Mouse (Mus musculus) intestine, embryonic 14.5 days (tissue): ENCODE results near the gene Ftcd. TPM values are rescaled to one million over a fixed set of nuclear protein-coding genes. Genes with fewer than 3 reads are reported as not detected.

Source experiments
- ATAC-seq: fragments of 200-750 bp; cut with Nextera tagmentation; replicated peaks from 2 replicates; pipeline ENCODE4 v1.8.0; 2017; ENCODE audit warnings: low read depth, moderate number of reproducible peaks, moderate TSS enrichment, moderate library complexity; ENCODE audit not compliant: low FRiP score, low TSS enrichment
- DNase-seq: peaks from one replicate; pipeline ENCODE4 v3.0.0-alpha.2; 2018; ENCODE audit warnings: low spot score
- H3K27ac ChIP-seq: fragments of 300-500 bp; sonication (generic); 2 replicates; pipeline ENCODE4 v1.5.1; 2014; ENCODE audit warnings: low read depth, mild to moderate bottlenecking, control low read depth
- H3K27me3 ChIP-seq: fragments of 300-500 bp; sonication (generic); replicated peaks from 2 replicates; pipeline ENCODE4 v1.6.1; 2014; ENCODE audit warnings: low read length, control low read depth; ENCODE audit not compliant: control insufficient read depth, insufficient read depth
- H3K36me3 ChIP-seq: fragments of 300-500 bp; sonication (generic); 2 replicates; pipeline ENCODE4 v1.6.1; 2014; ENCODE audit warnings: low read length, control low read depth; ENCODE audit not compliant: control insufficient read depth, insufficient read depth
- H3K4me1 ChIP-seq: fragments of 300-500 bp; sonication (generic); replicated peaks from 2 replicates; pipeline ENCODE4 v1.6.1; 2014; ENCODE audit warnings: low read length, control low read depth, mixed read lengths; ENCODE audit not compliant: control insufficient read depth, insufficient read depth
- H3K4me2 ChIP-seq: fragments of 300-500 bp; sonication (generic); 2 replicates; pipeline ENCODE4 v1.6.1; 2014; ENCODE audit warnings: low read length
- H3K4me3 ChIP-seq: fragments of 300-500 bp; sonication (generic); 2 replicates; pipeline ENCODE4 v1.5.1; 2014; ENCODE audit warnings: low read depth, low read length, control low read depth, mixed read lengths
- H3K9ac ChIP-seq: fragments of 300-500 bp; sonication (generic); 2 replicates; pipeline ENCODE4 v1.6.1; 2014; ENCODE audit warnings: mild to moderate bottlenecking, low read length
- H3K9me3 ChIP-seq: fragments of 300-500 bp; sonication (generic); 2 replicates; pipeline ENCODE4 v1.6.1; 2016; ENCODE audit warnings: low read length, control low read depth; ENCODE audit not compliant: control insufficient read depth
- WGBS: fragments of 180-500 bp; shearing (Covaris S2); extraction: QIAGEN DNeasy Blood & Tissue Kit; methylation state at CpG from one replicate; pipeline ENCODE4 v1.1.7; 2014; 5-methylcytosine and 5-hydroxymethylcytosine counted together
- polyA plus RNA-seq: library from polyadenylated mRNA; unstranded; fragments of >200 nt; fragmentation: Nextera tagmentation; extraction: Ambion mirVana; gene quantifications from 2 replicates; pipeline ENCODE4 v1.2.1, GENCODE M21; 2014

Ftcd gene
- polyA plus RNA-seq, 1 experiment from 2014 or later, result 0.11 TPM

DNA sequence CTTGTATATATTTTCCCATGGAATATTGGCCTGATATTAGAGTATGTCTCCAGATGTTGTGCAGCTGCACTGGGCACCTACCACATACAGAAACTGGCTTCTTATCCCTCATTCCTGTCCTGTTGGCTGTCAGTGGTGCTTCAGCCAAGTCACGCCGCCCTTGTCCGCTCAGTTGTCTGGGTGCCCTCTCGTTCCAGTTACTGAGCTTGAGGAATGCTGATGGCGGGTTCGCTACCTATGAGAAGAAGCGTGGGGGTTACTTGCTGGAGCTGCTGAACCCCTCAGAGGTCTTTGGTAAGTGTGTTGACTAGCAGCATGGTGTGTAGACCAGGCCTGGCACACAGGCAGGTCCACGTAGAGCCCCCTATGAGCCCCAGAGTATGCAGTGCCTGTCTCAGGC lies 28.9 kb upstream of the Ftcd start:
- ATAC-seq (no peak), DNase-seq (no peak)
- Histone ChIP-seq H3K4me1 (no peaks in the 10 kb centered on the region), H3K4me3 (no peak overlapping the region), H3K27me3 (no peaks in the 10 kb centered on the region), H3K9me3 (no peaks in the 10 kb centered on the region), H3K9ac (no peak overlapping the region), H3K4me2 (no peak overlapping the region), H3K27ac (no peak overlapping the region), H3K36me3 (peaks cover 100% of the 10 kb centered on the region)
- 97% methylated on average over 8 of the region's 8 CpGs for whole genome bisulfite sequencing

- no peak for DNase-seq
- Histone ChIP-seq H3K27ac (no peak overlapping the region), H3K27me3 (no peaks in the 10 kb centered on the region), H3K4me3 (no peak overlapping the region), H3K4me1 (no peaks in the 10 kb centered on the region), H3K9ac (no peak overlapping the region), H3K4me2 (no peak overlapping the region), H3K9me3 (no peaks in the 10 kb centered on the region), H3K36me3 (peaks cover 100% of the 10 kb centered on the region)
- ATAC-seq, result no peak
- WGBS, result 91% methylated on average over 8 of the region's 8 CpGs
Observed at GRCm38 (mm10) chr10:76548218-76548617, 27.2 kb upstream of the Ftcd start.

DNA sequence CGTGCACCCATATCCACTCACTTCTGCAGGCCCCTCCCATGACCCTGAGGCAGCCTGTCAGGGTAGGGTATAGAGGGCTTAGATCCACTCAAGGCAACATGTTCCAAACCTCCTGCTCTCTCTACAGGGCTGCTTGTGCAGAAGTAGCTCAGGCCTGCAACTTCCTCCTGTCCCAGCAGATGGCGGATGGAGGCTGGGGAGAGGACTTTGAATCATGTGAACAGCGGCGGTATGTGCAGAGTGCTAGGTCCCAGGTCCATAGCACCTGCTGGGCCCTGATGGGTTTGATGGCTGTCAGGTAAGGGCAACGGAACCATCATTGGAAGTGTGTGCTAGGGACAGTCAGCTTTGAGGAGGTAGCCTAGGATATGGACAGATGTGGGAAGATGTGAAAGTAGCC lies 25.0 kb upstream of the Ftcd start:
- no peaks in the 10 kb centered on the region for H3K9me3 ChIP-seq
- no peak overlapping the region for H3K4me3 ChIP-seq
- no peak overlapping the region for H3K27ac ChIP-seq
- H3K36me3 ChIP-seq, result peaks cover 97% of the 10 kb centered on the region
- no peak for DNase-seq
- H3K4me2 ChIP-seq, result no peak overlapping the region
- no peak for ATAC-seq
- WGBS, result 85% methylated on average over 5 of the region's 5 CpGs
- no peak overlapping the region for H3K9ac ChIP-seq
- no peaks in the 10 kb centered on the region for H3K27me3 ChIP-seq
- H3K4me1 ChIP-seq, result no peaks in the 10 kb centered on the region

- H3K9me3 ChIP-seq, result no peaks in the 10 kb centered on the region
- H3K4me3 ChIP-seq, result no peak overlapping the region
- H3K9ac ChIP-seq, result no peak overlapping the region
- WGBS, result 79% methylated on average over 3 of the region's 3 CpGs
- no peak overlapping the region for H3K4me2 ChIP-seq
- DNase-seq (no peak), ATAC-seq (no peak)
- H3K27me3 ChIP-seq, result no peaks in the 10 kb centered on the region
- H3K4me1 ChIP-seq, result no peaks in the 10 kb centered on the region
- no peak overlapping the region for H3K27ac ChIP-seq
- H3K36me3 ChIP-seq, result peaks cover 90% of the 10 kb centered on the region
Observed at GRCm38 (mm10) chr10:76551556-76551955, 23.9 kb upstream of the Ftcd start.

GRCm38 (mm10) chr10:76554061-76554460 lies 21.4 kb upstream of the Ftcd start:
- Histone ChIP-seq H3K4me3 (no peak overlapping the region), H3K9me3 (no peaks in the 10 kb centered on the region), H3K27ac (no peak overlapping the region), H3K27me3 (no peaks in the 10 kb centered on the region), H3K36me3 (peaks cover 65% of the 10 kb centered on the region), H3K4me1 (no peaks in the 10 kb centered on the region), H3K4me2 (no peak overlapping the region), H3K9ac (no peak overlapping the region)
- 89% methylated on average over 5 of the region's 5 CpGs for WGBS
- DNase-seq (no peak), ATAC-seq (no peak)

DNA sequence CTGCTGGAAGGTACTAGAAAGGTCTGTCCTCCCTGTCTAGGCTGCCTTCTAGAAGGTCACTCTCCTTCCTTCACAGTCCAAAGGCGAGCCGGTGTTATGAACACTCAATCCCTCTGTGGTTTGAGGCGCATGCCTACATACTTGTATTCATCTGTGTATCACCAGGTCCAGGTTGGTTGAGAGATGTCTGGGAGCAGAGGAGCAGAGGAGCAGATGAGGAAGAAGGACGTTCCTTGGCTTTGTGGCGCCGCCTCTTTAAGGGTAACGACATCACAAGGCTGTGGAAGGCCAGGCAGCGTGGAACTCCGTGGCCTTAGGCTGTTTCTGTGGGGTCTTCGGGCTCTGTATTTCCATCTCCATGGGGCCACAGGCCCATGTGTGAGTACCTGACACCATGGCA lies 13.5 kb upstream of the Ftcd start, which contains the start of gene Spatc1l:
Gene Spatc1l, plus strand, starts transcription at position 301 of the 400 bp plus-strand sequence.
- Histone ChIP-seq H3K4me2 (no peak within 1 kb of the TSS), H3K27ac (no peak within 1 kb of the TSS), H3K36me3 (no peaks in the 10 kb centered on the region), H3K4me3 (no peak within 1 kb of the TSS), H3K27me3 (no peaks in the 10 kb centered on the region), H3K4me1 (no peaks in the 10 kb centered on the region), H3K9ac (no peak within 1 kb of the TSS), H3K9me3 (no peaks in the 10 kb centered on the region)
- 86% methylated on average over 10 of the region's 10 CpGs for WGBS
- DNase-seq (no peak), ATAC-seq (no peak)

DNA sequence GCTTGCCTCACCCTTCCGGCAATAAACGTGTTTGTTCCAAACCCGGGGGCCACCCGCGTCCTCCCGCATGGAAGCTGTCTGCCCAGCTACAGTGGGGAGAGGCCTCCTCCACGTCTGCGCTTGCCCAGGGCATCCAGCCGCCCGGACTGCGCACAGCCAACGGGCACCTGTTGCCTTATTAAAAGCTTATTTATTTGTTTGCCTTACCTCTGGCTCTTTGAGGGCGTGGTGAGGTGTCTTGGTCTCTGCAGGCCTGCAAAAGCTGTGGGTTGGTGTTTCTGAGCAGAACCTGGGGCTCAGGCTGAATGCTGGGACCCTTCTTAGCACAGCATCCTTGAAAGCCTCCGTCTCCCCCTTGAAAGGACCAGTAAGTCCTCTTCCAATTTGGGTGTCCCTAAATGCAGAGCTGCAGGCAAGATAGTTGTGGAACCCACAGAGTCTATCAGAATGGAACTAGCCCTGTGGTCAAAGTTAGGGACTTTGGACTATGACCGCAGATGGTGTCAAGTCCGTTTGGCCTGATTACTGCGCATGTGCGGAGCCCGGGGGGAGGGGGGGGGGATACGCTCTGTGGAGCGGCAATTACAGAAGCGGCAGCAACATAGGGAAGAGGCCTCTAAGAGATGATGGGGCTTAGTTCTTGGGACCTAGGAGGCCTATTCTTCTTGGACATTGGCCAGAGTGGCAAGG lies 5.3 kb upstream of the Ftcd start:
- no peak overlapping the region for H3K4me3 ChIP-seq
- H3K27me3 ChIP-seq, result no peaks in the 10 kb centered on the region
- H3K9me3 ChIP-seq, result no peaks in the 10 kb centered on the region
- no peak overlapping the region for H3K9ac ChIP-seq
- no peaks in the 10 kb centered on the region for H3K4me1 ChIP-seq
- no peaks in the 10 kb centered on the region for H3K36me3 ChIP-seq
- no peak for DNase-seq
- no peak for ATAC-seq
- no peak overlapping the region for H3K4me2 ChIP-seq
- H3K27ac ChIP-seq, result no peak overlapping the region
- WGBS, result 91% methylated on average over 22 of the region's 22 CpGs

- no peak overlapping the region for H3K4me3 ChIP-seq
- no peak for DNase-seq
- H3K27me3 ChIP-seq, result no peaks in the 10 kb centered on the region
- 56% methylated on average over 2 of the region's 2 CpGs for WGBS
- H3K4me1 ChIP-seq, result no peaks in the 10 kb centered on the region
- H3K9me3 ChIP-seq, result no peaks in the 10 kb centered on the region
- no peaks in the 10 kb centered on the region for H3K36me3 ChIP-seq
- no peak overlapping the region for H3K9ac ChIP-seq
- no peak overlapping the region for H3K27ac ChIP-seq
- no peak for ATAC-seq
- H3K4me2 ChIP-seq, result no peak overlapping the region
Observed at GRCm38 (mm10) chr10:76571070-76571469, 4.4 kb upstream of the Ftcd start.

DNA sequence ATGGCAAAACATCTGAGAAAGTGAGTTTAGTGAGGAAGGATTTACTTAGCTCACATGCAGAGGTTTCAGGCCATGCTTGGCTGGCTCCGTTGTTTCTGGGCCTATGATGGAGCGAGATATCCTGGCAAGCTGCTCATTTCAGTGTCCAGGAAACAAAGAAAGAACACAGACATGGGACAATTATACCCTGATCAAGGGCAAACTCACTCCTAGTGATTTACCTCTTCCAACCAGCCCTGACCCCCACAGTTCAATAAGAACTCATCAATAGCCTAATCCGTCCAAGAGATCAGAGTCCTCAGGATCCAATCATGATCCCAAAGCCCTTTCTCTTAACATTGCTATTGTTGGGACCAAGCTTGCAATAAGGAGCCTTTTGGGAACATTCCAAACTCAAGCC lies 3.3 kb upstream of the Ftcd start:
- Histone ChIP-seq H3K4me2 (no peak overlapping the region), H3K9me3 (no peaks in the 10 kb centered on the region), H3K4me1 (no peaks in the 10 kb centered on the region), H3K9ac (no peak overlapping the region), H3K27me3 (no peaks in the 10 kb centered on the region), H3K27ac (no peak overlapping the region), H3K36me3 (no peaks in the 10 kb centered on the region), H3K4me3 (no peak overlapping the region)
- 84% methylated on average over 3 of the region's 3 CpGs for WGBS
- DNase-seq (no peak), ATAC-seq (no peak)
